Mouse (Mus musculus): ENCODE measurements around the gene Trim30b.
"Not testable (repeated sequence)": the region's sequence is repeated elsewhere in the genome, so short reads cannot be mapped to it uniquely, and the experiment has no call there.

The Trim30b gene

GRCm38 (mm10) chr7:104369736-104370414 lies at the start of gene Trim30b:
Gene Trim30b (minus strand): TSS chr7:104369884.
- DNase-seq = peak; percentile 97

DNA sequence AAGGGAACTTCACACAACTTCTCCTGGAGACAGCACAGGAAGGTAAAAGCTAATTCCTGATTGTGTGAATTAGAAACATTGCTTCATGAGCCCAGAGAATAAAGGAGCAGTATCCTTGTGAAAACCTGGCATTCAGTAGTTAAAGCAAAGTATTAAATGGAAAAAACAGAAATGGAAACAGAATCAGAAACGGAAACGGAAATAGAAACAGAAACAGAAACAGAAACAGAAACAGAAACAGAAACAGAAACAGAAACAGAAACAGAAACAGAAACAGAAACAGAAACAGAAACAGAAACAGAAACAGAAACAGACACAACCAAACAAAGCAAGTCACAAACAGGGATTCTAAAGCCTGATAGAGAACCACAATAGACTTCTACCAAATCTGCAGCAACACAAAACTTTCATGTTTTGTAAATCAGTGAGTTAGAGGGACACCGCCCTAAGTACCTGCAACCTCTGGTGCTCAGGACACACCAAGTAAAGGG lies 34.8 kb upstream of the Trim30b start:
- no peak for DNase-seq

GRCm38 (mm10) chr7:104401140-104401539 lies 31.5 kb upstream of the Trim30b start:
- DNase-seq = peak; percentile 92

GRCm38 (mm10) chr7:104400698-104401097 lies 31.0 kb upstream of the Trim30b start, which contains the start of gene Trim30c:
Gene Trim30c (minus strand): TSS chr7:104400837.
- no peak for DNase-seq

DNA sequence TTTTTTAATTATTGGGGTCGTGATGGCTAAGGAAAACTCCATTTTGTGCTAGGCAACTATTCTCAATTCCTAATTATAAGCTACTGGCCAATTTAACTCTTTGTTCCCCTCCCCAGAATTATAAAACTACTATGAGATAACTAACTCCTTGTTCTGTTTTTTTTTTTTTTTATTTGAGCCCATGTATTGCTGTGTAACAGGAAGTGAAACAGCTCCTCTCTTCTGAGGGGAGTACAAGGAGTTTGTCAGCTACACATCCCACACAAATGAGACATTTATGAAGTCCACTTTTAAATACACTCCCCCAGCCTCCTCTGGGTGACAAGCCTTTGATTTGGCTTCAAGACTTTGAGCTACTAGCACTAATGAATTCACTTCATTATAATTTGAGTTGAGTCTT lies 28.8 kb upstream of the Trim30b start:
- no peak for DNase-seq

GRCm38 (mm10) chr7:104366339-104366738 lies 3.3 kb downstream of the Trim30b start:
- DNase-seq = no peak

DNA sequence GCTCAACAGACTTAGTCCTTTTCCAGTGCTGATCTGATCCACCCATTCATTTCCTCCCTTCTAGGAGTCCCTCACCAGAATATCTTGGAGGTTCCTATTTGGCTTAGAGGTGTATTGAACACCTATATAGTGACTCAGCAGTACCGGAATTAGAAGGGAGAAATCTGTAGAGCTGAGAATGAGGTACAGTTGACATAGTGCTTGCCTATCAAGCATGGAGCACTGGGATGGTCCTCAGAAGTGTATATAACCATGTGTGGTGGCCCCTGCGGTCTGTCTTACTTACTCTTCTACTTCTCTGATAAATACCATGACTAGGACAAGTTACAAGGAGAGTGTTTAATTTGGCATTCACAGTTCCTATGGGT lies 16.1 kb downstream of the Trim30b start:
- DNase-seq = no peak

DNA sequence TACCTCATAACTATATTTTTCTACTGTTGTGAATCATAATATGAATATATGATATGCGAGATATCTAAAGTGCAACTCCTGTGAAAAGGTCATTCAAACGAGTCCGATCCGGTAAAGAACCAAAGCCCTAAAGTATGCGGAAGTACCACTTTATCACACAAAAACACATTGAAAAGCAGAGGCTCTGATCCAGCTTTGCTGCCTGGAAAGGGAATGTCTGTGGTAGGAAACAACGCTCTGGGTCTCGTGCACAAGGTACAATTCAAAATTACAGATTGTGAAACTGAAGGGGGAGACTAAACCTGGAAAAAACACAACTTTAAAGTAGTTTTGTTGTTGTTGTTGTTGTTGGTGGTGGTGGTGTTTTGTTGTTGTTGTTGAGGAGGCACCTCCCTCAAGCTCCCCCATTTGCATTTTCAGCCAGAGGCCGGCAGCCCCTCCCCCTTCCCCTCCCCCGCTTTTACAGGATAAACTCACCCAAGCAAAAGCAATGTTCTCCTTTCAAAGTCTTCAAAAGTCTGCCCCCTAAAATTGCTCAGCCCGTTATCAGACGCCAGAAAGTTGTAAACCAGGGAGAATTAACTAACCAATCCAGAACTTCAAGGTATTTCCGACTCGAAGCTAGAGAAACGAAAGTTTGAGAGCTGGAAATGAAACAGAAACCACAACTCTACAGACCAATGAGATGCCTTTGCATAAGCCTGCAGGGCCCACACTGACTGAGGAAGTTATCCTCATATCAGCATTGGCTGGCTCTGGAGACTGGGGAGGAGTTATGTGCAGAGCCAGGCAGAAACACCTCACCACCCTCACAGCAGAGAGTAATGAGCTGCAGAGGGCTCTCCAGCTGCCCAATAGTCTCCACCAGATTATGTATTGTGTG lies 16.7 kb downstream of the Trim30b start, which contains the start of gene Trim12c:
Gene Trim12c, minus strand, starts transcription at position 646 of the 883 bp plus-strand sequence.
- DNase-seq = peak; percentile 99

DNA sequence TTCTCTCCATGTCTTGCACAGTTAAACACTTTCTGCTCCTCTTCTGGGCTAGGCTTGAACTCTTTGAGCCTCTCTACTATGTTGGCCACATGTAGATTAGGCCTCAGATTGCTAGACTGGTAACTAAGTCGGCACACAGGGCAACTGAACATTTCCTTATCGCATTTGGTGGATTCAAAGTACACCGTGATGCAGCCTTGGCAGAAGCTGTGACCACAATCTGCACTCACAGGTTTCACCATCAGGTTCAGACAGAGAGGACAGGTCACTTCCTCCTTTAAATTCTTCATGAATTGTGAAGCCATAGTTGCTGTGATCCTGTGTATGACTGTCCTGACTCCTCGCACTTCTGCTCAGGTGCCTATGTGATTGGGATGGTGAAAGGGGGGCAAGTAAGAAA lies 21.6 kb downstream of the Trim30b start:
- DNase-seq = not testable (repeated sequence)

DNA sequence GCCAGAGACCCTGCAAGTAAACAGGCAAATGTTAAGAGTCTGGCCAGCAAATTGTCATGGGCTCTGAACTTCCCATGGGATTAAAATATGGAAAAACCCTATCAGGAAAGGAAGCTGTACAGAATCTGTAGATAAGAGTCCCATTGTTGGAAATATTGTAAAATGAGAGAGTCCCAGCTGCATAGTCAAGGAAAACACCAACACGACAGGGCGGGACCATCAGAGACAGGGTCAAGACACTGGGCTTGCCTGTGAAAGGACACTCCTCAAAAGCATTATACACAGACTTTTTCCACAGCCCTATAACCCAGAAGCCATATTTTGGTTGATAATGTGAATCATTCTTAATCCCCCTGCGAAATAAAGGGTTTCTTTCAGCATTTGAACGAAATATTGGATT lies 28.9 kb downstream of the Trim30b start:
- DNase-seq = not testable (repeated sequence)

GRCm38 (mm10) chr7:104335547-104335946 lies 34.1 kb downstream of the Trim30b start:
- DNase-seq = not testable (repeated sequence)

GRCm38 (mm10) chr7:104329171-104329570 lies 40.5 kb downstream of the Trim30b start, which contains the start of gene Trim34b:
Gene Trim34b (plus strand): TSS chr7:104329471.
- DNase-seq = not testable (repeated sequence)

DNA sequence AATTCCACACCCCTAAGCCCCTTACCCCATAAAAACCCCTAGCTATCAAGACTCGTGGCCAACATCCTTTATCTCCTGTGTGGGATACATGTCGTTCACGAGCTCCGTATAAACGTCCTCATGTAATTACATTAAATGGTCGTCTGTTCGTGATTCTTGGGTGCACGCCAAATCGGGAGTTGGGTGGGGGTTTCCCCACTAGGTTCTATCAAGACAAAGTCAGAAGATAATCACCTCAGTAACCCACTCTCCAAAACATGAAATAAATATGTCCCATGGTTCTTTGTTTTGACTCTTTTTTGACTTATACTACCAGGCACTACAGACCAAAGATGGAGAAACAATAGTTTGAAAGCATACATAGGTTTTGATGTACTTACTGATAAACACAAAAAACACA lies 47.7 kb downstream of the Trim30b start:
- DNase-seq = no peak

- peak; percentile 83 for DNase-seq
Observed at GRCm38 (mm10) chr7:104315369-104316080, 54.2 kb downstream of the Trim30b start, which contains the start of gene Trim12a. Gene Trim12a (minus strand): TSS chr7:104315466.

- peak; percentile 92 for DNase-seq
Observed at GRCm38 (mm10) chr7:104314796-104315353, 54.8 kb downstream of the Trim30b start.

All from heart, adult 11 months (tissue).